Mouse (Mus musculus): ENCODE data around the gene Spsb3. TPM values are rescaled to one million over a fixed set of nuclear protein-coding genes. Genes with fewer than 3 reads are reported as not detected.

Spsb3 gene
- total RNA-seq, 2 experiments from 2014 or later: 30.4 to 37.7 TPM

DNA sequence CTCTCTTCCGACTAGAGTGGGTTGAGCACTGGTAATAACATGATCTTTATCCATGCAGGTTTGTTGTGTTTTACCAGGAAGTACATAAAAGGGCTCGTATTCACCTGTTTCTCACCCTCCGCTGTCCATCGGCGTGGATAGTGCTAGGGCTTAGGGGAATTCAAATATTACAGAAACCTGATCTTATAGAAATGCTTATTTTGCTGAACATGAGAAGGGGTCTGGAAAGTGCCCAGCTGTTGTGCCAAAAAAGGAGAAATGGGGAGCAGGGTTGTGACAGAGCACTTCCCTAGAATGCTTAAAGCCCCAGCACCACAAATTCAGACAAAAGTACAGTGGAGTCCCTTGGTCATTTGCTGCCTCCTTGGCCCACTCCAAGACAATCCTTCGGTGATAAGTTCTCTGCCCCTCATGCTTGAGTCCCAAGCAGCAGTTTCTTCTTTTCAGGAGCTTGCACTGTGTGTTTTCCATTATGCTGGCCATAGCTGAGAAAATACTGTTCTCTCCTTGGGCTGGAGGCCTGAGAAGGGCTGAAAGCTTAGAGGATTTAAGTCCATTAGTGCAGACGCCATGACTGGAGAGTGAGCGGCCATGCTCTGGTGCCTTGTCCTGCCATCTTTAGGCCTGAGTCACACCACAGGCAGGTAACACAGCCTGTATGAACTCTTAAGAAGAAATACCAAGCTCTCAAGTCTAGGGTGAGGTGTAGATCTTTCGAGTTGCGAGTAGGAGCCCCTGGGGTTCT is 34.9 kb upstream of the Spsb3 start:
- H3K27ac ChIP-seq: peak overlapping the region; percentile 99
- DNase-seq: no peak
- no peak for TF ChIP-seq CTCF (IDR thresholded peaks at IDR 0.05)
- peak overlapping the region; percentile 97 for H3K4me3 ChIP-seq
- intact Hi-C loops (cut with DNase I): loop anchor here (5.0 kb wide), 1 partner anchor 36 kb away; the partner anchor contains the start of genes Nubp2 and Spsb3

- intact Hi-C loops (cut with DNase I): no loop called here
- Histone ChIP-seq H3K27ac (no peak overlapping the region), H3K4me3 (no peak overlapping the region)
- no peak for TF ChIP-seq CTCF (IDR thresholded peaks at IDR 0.05)
- no peak for DNase-seq
These were observed 30.5 kb upstream of the Spsb3 start for GRCm38 (mm10) chr17:24855838-24856464.

GRCm38 (mm10) chr17:24856589-24856988 is 29.9 kb upstream of the Spsb3 start:
- no peak overlapping the region for H3K27ac ChIP-seq
- intact Hi-C loops (cut with DNase I): no loop called here
- no peak overlapping the region for H3K4me3 ChIP-seq
- DNase-seq: no peak
- no peak for TF ChIP-seq CTCF (IDR thresholded peaks at IDR 0.05)

GRCm38 (mm10) chr17:24857831-24858470 is 28.5 kb upstream of the Spsb3 start:
- intact Hi-C loops (cut with DNase I): no loop called here
- Histone ChIP-seq H3K27ac (no peak overlapping the region), H3K4me3 (no peak overlapping the region)
- no peak for DNase-seq
- TF ChIP-seq CTCF (IDR thresholded peaks at IDR 0.05): no peak

GRCm38 (mm10) chr17:24858967-24859366 is 27.5 kb upstream of the Spsb3 start:
- no peak for DNase-seq
- H3K4me3 ChIP-seq: no peak overlapping the region
- H3K27ac ChIP-seq: no peak overlapping the region
- intact Hi-C loops (cut with DNase I): no loop called here
- TF ChIP-seq CTCF (IDR thresholded peaks at IDR 0.05): no peak

DNA sequence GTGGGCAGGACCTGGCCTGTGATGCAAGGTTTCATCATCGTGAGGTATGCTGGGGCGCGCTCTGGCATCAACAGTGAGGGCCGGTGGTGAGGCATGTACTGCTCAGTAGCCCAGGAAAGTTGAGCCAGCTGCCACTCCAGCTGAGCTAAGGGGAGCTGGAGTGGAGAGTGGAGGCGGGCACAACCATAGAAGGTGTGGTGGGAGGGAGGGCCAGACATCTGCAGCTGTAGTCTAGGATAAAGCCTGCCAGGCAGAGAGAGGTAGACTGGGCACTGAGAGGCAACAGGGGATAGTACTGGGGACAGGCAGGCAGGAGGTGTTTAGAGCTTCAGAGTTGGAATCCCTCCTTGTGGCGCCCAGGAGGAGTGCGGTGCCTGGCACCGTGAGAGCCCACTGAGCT is 26.4 kb upstream of the Spsb3 start:
- TF ChIP-seq CTCF (IDR thresholded peaks at IDR 0.05): no peak
- intact Hi-C loops (cut with DNase I): no loop called here

GRCm38 (mm10) chr17:24861785-24862184 is 24.7 kb upstream of the Spsb3 start:
- Histone ChIP-seq H3K27ac (no peak overlapping the region), H3K4me3 (no peak overlapping the region)
- TF ChIP-seq CTCF (IDR thresholded peaks at IDR 0.05): no peak
- intact Hi-C loops (cut with DNase I): no loop called here
- DNase-seq: no peak

More for the DNA sequence above, 26.4 kb upstream of the Spsb3 start:
- Histone ChIP-seq H3K27ac (no peak overlapping the region), H3K4me3 (no peak overlapping the region)
- DNase-seq: no peak

GRCm38 (mm10) chr17:24865776-24866175 is 20.7 kb upstream of the Spsb3 start, which contains the start of gene Igfals:
Gene Igfals (plus strand): TSS chr17:24865997.
- intact Hi-C loops (cut with DNase I): no loop called here
- Histone ChIP-seq H3K27ac (no peak within 1 kb of the TSS), H3K4me3 (no peak within 1 kb of the TSS)
- peak; percentile 9 for DNase-seq
- TF ChIP-seq CTCF (IDR thresholded peaks at IDR 0.05): no peak

DNA sequence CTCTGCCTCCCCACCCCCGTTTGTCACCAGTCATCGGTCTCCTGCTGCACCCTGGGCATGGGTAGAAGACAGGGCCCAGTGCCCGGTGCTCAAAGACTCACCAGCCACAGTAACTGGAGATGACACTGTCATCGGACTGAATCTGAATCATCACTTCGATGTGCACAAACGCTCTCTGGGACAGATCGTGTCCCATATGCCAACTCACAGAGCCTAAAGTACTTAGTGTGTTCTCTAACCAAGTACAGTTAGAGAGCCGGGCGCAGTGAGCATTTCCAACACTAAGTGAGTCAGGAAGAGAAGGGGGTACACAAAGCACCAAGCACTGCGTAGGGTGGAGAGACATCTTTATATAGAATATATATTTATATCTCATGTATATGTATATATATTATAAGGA is 18.5 kb upstream of the Spsb3 start:
- intact Hi-C loops (cut with DNase I): no loop called here
- TF ChIP-seq CTCF (IDR thresholded peaks at IDR 0.05): no peak
- DNase-seq: peak; percentile 55
- H3K4me3 ChIP-seq: no peak overlapping the region
- peak overlapping the region; percentile 35; the same call in 1 of the 2 replicates for H3K27ac ChIP-seq

GRCm38 (mm10) chr17:24873695-24874404 is 12.6 kb upstream of the Spsb3 start:
- DNase-seq: no peak
- intact Hi-C loops (cut with DNase I): no loop called here
- TF ChIP-seq CTCF (IDR thresholded peaks at IDR 0.05): no peak
- Histone ChIP-seq H3K27ac (no peak overlapping the region), H3K4me3 (no peak overlapping the region)

- intact Hi-C loops (cut with DNase I): no loop called here
- DNase-seq: no peak
- no peak for TF ChIP-seq CTCF (IDR thresholded peaks at IDR 0.05)
- Histone ChIP-seq H3K4me3 (no peak overlapping the region), H3K27ac (no peak overlapping the region)
These were observed 12.1 kb upstream of the Spsb3 start for GRCm38 (mm10) chr17:24874405-24874745.

DNA sequence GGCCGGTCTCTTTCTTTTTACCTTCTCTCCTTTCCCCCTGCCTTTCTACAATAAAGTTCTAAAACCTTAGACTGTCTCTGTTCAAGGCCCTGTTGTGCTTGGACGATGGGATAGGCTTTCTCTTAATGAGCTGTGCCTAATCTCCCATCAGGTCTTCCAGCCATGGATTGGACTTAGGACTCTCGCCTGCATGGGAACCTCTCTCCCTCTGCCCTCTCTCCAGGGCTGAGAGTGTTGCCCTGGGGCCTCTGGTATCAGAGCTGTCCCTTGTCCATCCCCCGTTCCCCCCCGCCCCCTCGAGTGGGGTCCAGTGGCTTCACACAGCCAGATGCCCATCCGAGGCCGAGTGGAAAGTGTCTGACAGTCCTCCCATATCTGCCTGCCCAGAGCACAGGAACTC is 11.5 kb upstream of the Spsb3 start:
- no peak for TF ChIP-seq CTCF (IDR thresholded peaks at IDR 0.05)
- intact Hi-C loops (cut with DNase I): no loop called here
- no peak for DNase-seq
- Histone ChIP-seq H3K4me3 (no peak overlapping the region), H3K27ac (no peak overlapping the region)
